Mouse (Mus musculus) ES-Bruce4 (cell line): Measurements from ENCODE around the gene Kit.

Source experiments
- CTCF ChIP-seq: IDR thresholded peaks from one replicate; pipeline ENCODE4 v1.8.1; 2011; ENCODE audit warnings: low read depth, low read length
- EP300 ChIP-seq: IDR thresholded peaks from 2 replicates; pipeline ENCODE4 v1.6.1; 2011; ENCODE audit warnings: low read depth, low read length; ENCODE audit not compliant: insufficient read depth
- POLR2A ChIP-seq: IDR thresholded peaks from one replicate; pipeline ENCODE4 v1.8.1; 2011; ENCODE audit warnings: low read length; ENCODE audit not compliant: insufficient read depth

- TF ChIP-seq EP300: no peak
- TF ChIP-seq CTCF: no peak
- TF ChIP-seq POLR2A: no peak
These were observed 65.9 kb downstream of the Kit start for GRCm38 (mm10) chr5:75640637-75641036.
